Mouse (Mus musculus): ENCODE data around the gene Cox7a1. TPM values are rescaled to one million over a fixed set of nuclear protein-coding genes. Genes with fewer than 3 reads are reported as not detected.
"Not testable (repeated sequence)": the region's sequence is repeated elsewhere in the genome, so short reads cannot be mapped to it uniquely, and the experiment has no call there.

The Cox7a1 gene
- polyA plus RNA-seq, 1 experiment from 2014 or later = 1.8 TPM

- Histone ChIP-seq H3K36me3 (peaks cover 33% of the 10 kb centered on the region), H3K4me1 (peaks cover 15% of the 10 kb centered on the region), H3K27me3 (no peaks in the 10 kb centered on the region), H3K4me3 (peak overlapping the region; percentile 71), H3K9me3 (peaks cover 21% of the 10 kb centered on the region), H3K27ac (peak overlapping the region; percentile 91; the same call in 1 of the 2 replicates), H3K9ac (peak overlapping the region; percentile 88), H3K4me2 (replicated peaks) (peak overlapping the region; percentile 76)
- peak; percentile 9; the same call in 1 of the 2 replicates for ATAC-seq (ENCODE audit: low FRiP score, low read depth)
- WGBS = 24% methylated on average over 11 of the region's 11 CpGs
Measured at GRCm38 (mm10) chr7:30170283-30170951, 13.5 kb upstream of the Cox7a1 start.

- no peaks in the 10 kb centered on the region for H3K27me3 ChIP-seq
- no peak overlapping the region for H3K9ac ChIP-seq
- H3K27ac ChIP-seq = no peak overlapping the region
- H3K4me2 ChIP-seq (replicated peaks) = no peak overlapping the region
- no peaks in the 10 kb centered on the region for H3K4me1 ChIP-seq
- H3K4me3 ChIP-seq = no peak overlapping the region
- WGBS = 82% methylated on average over 12 of the region's 12 CpGs
- peaks cover 39% of the 10 kb centered on the region for H3K36me3 ChIP-seq
- no peaks in the 10 kb centered on the region for H3K9me3 ChIP-seq
- no peak for ATAC-seq (ENCODE audit: low FRiP score, low read depth)
Measured at GRCm38 (mm10) chr7:30176474-30176873, 7.5 kb upstream of the Cox7a1 start.

GRCm38 (mm10) chr7:30178256-30178655 lies 5.7 kb upstream of the Cox7a1 start:
- 79% methylated on average over 11 of the region's 11 CpGs for WGBS
- no peak overlapping the region for H3K27ac ChIP-seq
- H3K36me3 ChIP-seq = peaks cover 39% of the 10 kb centered on the region
- no peak overlapping the region for H3K4me2 ChIP-seq (replicated peaks)
- H3K4me3 ChIP-seq = no peak overlapping the region
- no peaks in the 10 kb centered on the region for H3K27me3 ChIP-seq
- no peak for ATAC-seq (ENCODE audit: low FRiP score, low read depth)
- no peaks in the 10 kb centered on the region for H3K9me3 ChIP-seq
- H3K4me1 ChIP-seq = no peaks in the 10 kb centered on the region
- no peak overlapping the region for H3K9ac ChIP-seq

GRCm38 (mm10) chr7:30181308-30181707 lies 2.6 kb upstream of the Cox7a1 start:
- H3K27me3 ChIP-seq = no peaks in the 10 kb centered on the region
- H3K9ac ChIP-seq = no peak overlapping the region
- H3K4me2 ChIP-seq (replicated peaks) = no peak overlapping the region
- H3K4me1 ChIP-seq = peaks cover 9% of the 10 kb centered on the region
- H3K36me3 ChIP-seq = peaks cover 36% of the 10 kb centered on the region
- WGBS = 3% methylated on average over 4 of the region's 4 CpGs
- H3K9me3 ChIP-seq = no peaks in the 10 kb centered on the region
- H3K27ac ChIP-seq = no peak overlapping the region
- no peak overlapping the region for H3K4me3 ChIP-seq
- no peak for ATAC-seq (ENCODE audit: low FRiP score, low read depth)

- not testable (repeated sequence) for H3K4me3 ChIP-seq; H3K4me2 ChIP-seq (replicated peaks); H3K27ac ChIP-seq; ATAC-seq (ENCODE audit: low FRiP score, low read depth); H3K27me3 ChIP-seq; H3K4me1 ChIP-seq; H3K9me3 ChIP-seq; H3K9ac ChIP-seq
- WGBS = 89% methylated on average over 10 of the region's 10 CpGs
- peaks cover 36% of the 10 kb centered on the region for H3K36me3 ChIP-seq
Measured at GRCm38 (mm10) chr7:30181929-30182328, 2.0 kb upstream of the Cox7a1 start.

GRCm38 (mm10) chr7:30183189-30183588 lies 755 bp upstream of the Cox7a1 start:
- not testable (repeated sequence) for ATAC-seq (ENCODE audit: low FRiP score, low read depth); H3K27ac ChIP-seq; H3K9me3 ChIP-seq; H3K4me3 ChIP-seq; H3K27me3 ChIP-seq; H3K9ac ChIP-seq; H3K4me1 ChIP-seq; H3K4me2 ChIP-seq (replicated peaks)
- 77% methylated on average over 7 of the region's 7 CpGs for WGBS
- peaks cover 39% of the 10 kb centered on the region for H3K36me3 ChIP-seq

GRCm38 (mm10) chr7:30184641-30185348 lies 851 bp downstream of the Cox7a1 start:
- Histone ChIP-seq H3K27me3 (no peaks in the 10 kb centered on the region), H3K36me3 (peaks cover 47% of the 10 kb centered on the region), H3K9me3 (no peaks in the 10 kb centered on the region), H3K4me2 (replicated peaks) (no peak overlapping the region), H3K27ac (no peak overlapping the region), H3K9ac (no peak overlapping the region), H3K4me3 (no peak overlapping the region), H3K4me1 (peaks cover 9% of the 10 kb centered on the region)
- ATAC-seq (ENCODE audit: low FRiP score, low read depth) = no peak
- 68% methylated on average over 13 of the region's 13 CpGs for WGBS

GRCm38 (mm10) chr7:30188344-30189115 lies 4.6 kb downstream of the Cox7a1 start:
- peaks cover 73% of the 10 kb centered on the region for H3K36me3 ChIP-seq
- H3K9ac ChIP-seq = no peak overlapping the region
- no peak overlapping the region for H3K4me3 ChIP-seq
- no peak overlapping the region for H3K27ac ChIP-seq
- WGBS = 72% methylated on average over 12 of the region's 12 CpGs
- no peaks in the 10 kb centered on the region for H3K27me3 ChIP-seq
- ATAC-seq (ENCODE audit: low FRiP score, low read depth) = no peak
- peaks cover 20% of the 10 kb centered on the region for H3K4me1 ChIP-seq
- H3K4me2 ChIP-seq (replicated peaks) = no peak overlapping the region
- no peaks in the 10 kb centered on the region for H3K9me3 ChIP-seq

GRCm38 (mm10) chr7:30189116-30189491 lies 5.2 kb downstream of the Cox7a1 start:
- Histone ChIP-seq H3K9ac (no peak overlapping the region), H3K4me2 (replicated peaks) (no peak overlapping the region), H3K4me3 (no peak overlapping the region), H3K4me1 (peaks cover 17% of the 10 kb centered on the region), H3K27me3 (no peaks in the 10 kb centered on the region), H3K36me3 (peaks cover 73% of the 10 kb centered on the region), H3K9me3 (no peaks in the 10 kb centered on the region), H3K27ac (no peak overlapping the region)
- 80% methylated on average over 4 of the region's 4 CpGs for WGBS
- ATAC-seq (ENCODE audit: low FRiP score, low read depth) = no peak

- no peak for ATAC-seq (ENCODE audit: low FRiP score, low read depth)
- Histone ChIP-seq H3K4me3 (no peak overlapping the region), H3K27ac (no peak overlapping the region), H3K9ac (no peak overlapping the region), H3K4me1 (peaks cover 19% of the 10 kb centered on the region), H3K4me2 (replicated peaks) (peak overlapping the region; percentile 75), H3K9me3 (no peaks in the 10 kb centered on the region), H3K27me3 (no peaks in the 10 kb centered on the region), H3K36me3 (peaks cover 52% of the 10 kb centered on the region)
- WGBS = 90% methylated on average over 12 of the region's 12 CpGs
Measured at GRCm38 (mm10) chr7:30192088-30192487, 8.1 kb downstream of the Cox7a1 start.

GRCm38 (mm10) chr7:30193013-30193412 lies 9.1 kb downstream of the Cox7a1 start:
- Histone ChIP-seq H3K4me2 (replicated peaks) (peak overlapping the region; percentile 75), H3K36me3 (peaks cover 42% of the 10 kb centered on the region), H3K27ac (no peak overlapping the region), H3K4me1 (peaks cover 26% of the 10 kb centered on the region), H3K9me3 (no peaks in the 10 kb centered on the region), H3K4me3 (peak overlapping the region; percentile 72), H3K9ac (peak overlapping the region; percentile 76), H3K27me3 (no peaks in the 10 kb centered on the region)
- no peak for ATAC-seq (ENCODE audit: low FRiP score, low read depth)
- 18% methylated on average over 9 of the region's 9 CpGs for WGBS

- Histone ChIP-seq H3K36me3 (peaks cover 36% of the 10 kb centered on the region), H3K4me2 (replicated peaks) (peak overlapping the region; percentile 75), H3K9ac (peak overlapping the region; percentile 76), H3K27ac (peak overlapping the region; percentile 85; the same call in 1 of the 2 replicates), H3K4me3 (peak overlapping the region; percentile 72), H3K27me3 (no peaks in the 10 kb centered on the region), H3K9me3 (no peaks in the 10 kb centered on the region), H3K4me1 (peaks cover 30% of the 10 kb centered on the region)
- peak; percentile 51 for ATAC-seq (ENCODE audit: low FRiP score, low read depth)
- under 1% methylated on average over 26 of the region's 26 CpGs for WGBS
Measured at GRCm38 (mm10) chr7:30193581-30194100, 9.7 kb downstream of the Cox7a1 start.
